Mouse (Mus musculus) cortical plate, adult 2 months (tissue): ENCODE measurements around the gene A930018P22Rik.

Experiments used
- CTCF ChIP-seq: fragments of 200-500 bp; IDR thresholded peaks from 2 replicates; pipeline ENCODE4 v1.5.1; 2011; ENCODE audit warnings: mild to moderate bottlenecking, control low read depth, low read length; ENCODE audit not compliant: insufficient read depth; ENCODE audit errors: extremely low read depth
- POLR2A ChIP-seq: fragments of 200-500 bp; IDR thresholded peaks from 2 replicates; pipeline ENCODE4 v1.6.1; 2011; ENCODE audit warnings: mild to moderate bottlenecking, low read length, control low read depth; ENCODE audit not compliant: insufficient read depth; ENCODE audit errors: extremely low read depth

GRCm38 (mm10) chr2:104133042-104133810, 10.7 kb downstream of the A930018P22Rik start:
- TF ChIP-seq POLR2A (no peak), CTCF (no peak)
